Mouse (Mus musculus) midbrain, embryonic 12.5 days (tissue): ENCODE results near the gene Ctf2. TPM values are rescaled to one million over a fixed set of nuclear protein-coding genes. Genes with fewer than 3 reads are reported as not detected.
"Not testable (repeated sequence)": the region's sequence is repeated elsewhere in the genome, so short reads cannot be mapped to it uniquely, and the experiment has no call there.

Source experiments
- ATAC-seq: fragments of 200-750 bp; cut with Nextera tagmentation; 2 replicates; pipeline ENCODE4 v1.8.0; 2017; ENCODE audit warnings: low read depth, moderate TSS enrichment, moderate library complexity; ENCODE audit not compliant: low FRiP score
- H3K27ac ChIP-seq: fragments of 300-500 bp; sonication (generic); replicated peaks from 2 replicates; pipeline ENCODE4 v1.5.1; 2016; ENCODE audit warnings: mild to moderate bottlenecking
- H3K27me3 ChIP-seq: fragments of 300-500 bp; sonication (generic); 2 replicates; pipeline ENCODE4 v1.6.1; 2016; ENCODE audit warnings: mild to moderate bottlenecking
- H3K36me3 ChIP-seq: fragments of 300-500 bp; sonication (generic); 2 replicates; pipeline ENCODE4 v1.6.1; 2016
- H3K4me1 ChIP-seq: fragments of 300-500 bp; sonication (generic); 2 replicates; pipeline ENCODE4 v1.6.1; 2016
- H3K4me2 ChIP-seq: fragments of 300-500 bp; sonication (generic); replicated peaks from 2 replicates; pipeline ENCODE4 v1.6.1; 2016; ENCODE audit warnings: mild to moderate bottlenecking, moderate library complexity
- H3K4me3 ChIP-seq: fragments of 300-500 bp; sonication (generic); 2 replicates; pipeline ENCODE4 v1.5.1; 2016; ENCODE audit warnings: mild to moderate bottlenecking
- H3K9ac ChIP-seq: fragments of 300-500 bp; sonication (generic); replicated peaks from 2 replicates; pipeline ENCODE4 v1.6.1; 2016; ENCODE audit warnings: mild to moderate bottlenecking, moderate library complexity
- H3K9me3 ChIP-seq: fragments of 300-500 bp; sonication (generic); 2 replicates; pipeline ENCODE4 v1.6.1; 2016; ENCODE audit warnings: mild to moderate bottlenecking
- WGBS: fragments of 180-500 bp; shearing (Covaris S2); methylation state at CpG from one replicate; pipeline ENCODE4 v1.1.7; 2016; 5-methylcytosine and 5-hydroxymethylcytosine counted together
- polyA plus RNA-seq: library from polyadenylated mRNA; unstranded; fragments of >200 nt; fragmentation: Nextera tagmentation; extraction: Ambion mirVana; gene quantifications from 2 replicates; pipeline ENCODE4 v1.2.1, GENCODE M21; 2016

The Ctf2 gene
- polyA plus RNA-seq = 0.13 and 0.21 TPM in 2 replicates

DNA sequence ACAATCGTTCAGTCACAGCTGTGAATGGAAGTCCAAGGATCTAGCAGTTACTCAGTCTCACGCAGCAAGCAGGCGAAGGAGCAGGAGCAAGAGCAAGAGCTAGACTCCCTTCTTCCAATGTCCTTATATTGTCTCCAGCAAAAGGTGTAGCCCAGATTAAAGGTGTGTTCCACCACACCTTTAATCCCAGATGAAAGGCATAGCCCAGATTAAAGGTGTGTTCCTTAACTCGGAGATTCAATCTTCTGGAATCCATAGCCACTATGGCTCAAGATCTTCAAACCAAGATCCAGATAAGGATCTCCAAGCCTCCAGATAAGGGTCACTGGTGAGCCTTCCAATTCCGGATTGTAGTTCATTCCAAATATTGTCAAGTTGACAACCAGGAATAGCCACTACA, at the start of gene Ctf2:
TSS of gene Ctf2 (minus strand) at position 101 of the 400 bp plus-strand sequence.
- not testable (repeated sequence) for H3K27ac ChIP-seq, ATAC-seq, H3K36me3 ChIP-seq, H3K4me3 ChIP-seq, H3K4me2 ChIP-seq, H3K9me3 ChIP-seq, H3K4me1 ChIP-seq, H3K27me3 ChIP-seq, H3K9ac ChIP-seq
- WGBS = no CpG with 5 or more reads among the region's 5 CpGs

DNA sequence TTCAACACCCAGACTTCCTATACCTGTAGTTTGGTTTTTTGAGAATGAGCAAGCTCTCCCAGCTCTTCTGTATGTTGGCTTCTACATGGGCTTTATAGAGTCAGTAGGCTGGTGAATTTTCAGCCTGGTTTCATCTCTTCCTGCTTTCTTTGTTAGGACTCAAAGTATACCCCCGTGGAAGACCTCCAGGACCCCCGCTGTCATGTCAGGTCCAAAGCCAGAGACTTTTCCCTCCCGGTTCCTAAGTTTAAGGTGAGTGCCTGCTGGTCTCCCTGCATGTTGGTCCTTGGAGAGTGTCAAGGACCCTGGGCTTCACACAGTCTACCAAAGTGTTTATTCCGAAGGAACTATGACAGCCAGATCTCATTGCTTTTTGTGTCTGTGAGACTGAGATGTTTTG, 46.4 kb upstream of the Ctf2 start:
- H3K4me1 ChIP-seq = peaks cover 14% of the 10 kb centered on the region
- no peak for ATAC-seq
- 83% methylated on average over 4 of the region's 4 CpGs for WGBS
- peak overlapping the region; percentile 99 for H3K4me3 ChIP-seq
- peaks cover 49% of the 10 kb centered on the region for H3K36me3 ChIP-seq
- H3K27me3 ChIP-seq = no peaks in the 10 kb centered on the region
- H3K9me3 ChIP-seq = no peaks in the 10 kb centered on the region
- H3K27ac ChIP-seq = 0 out of 2 replicates have a peak overlapping the region, but pooled peaks have one; percentile 97
- H3K9ac ChIP-seq = peak overlapping the region; percentile 95
- H3K4me2 ChIP-seq = peak overlapping the region; percentile 80

DNA sequence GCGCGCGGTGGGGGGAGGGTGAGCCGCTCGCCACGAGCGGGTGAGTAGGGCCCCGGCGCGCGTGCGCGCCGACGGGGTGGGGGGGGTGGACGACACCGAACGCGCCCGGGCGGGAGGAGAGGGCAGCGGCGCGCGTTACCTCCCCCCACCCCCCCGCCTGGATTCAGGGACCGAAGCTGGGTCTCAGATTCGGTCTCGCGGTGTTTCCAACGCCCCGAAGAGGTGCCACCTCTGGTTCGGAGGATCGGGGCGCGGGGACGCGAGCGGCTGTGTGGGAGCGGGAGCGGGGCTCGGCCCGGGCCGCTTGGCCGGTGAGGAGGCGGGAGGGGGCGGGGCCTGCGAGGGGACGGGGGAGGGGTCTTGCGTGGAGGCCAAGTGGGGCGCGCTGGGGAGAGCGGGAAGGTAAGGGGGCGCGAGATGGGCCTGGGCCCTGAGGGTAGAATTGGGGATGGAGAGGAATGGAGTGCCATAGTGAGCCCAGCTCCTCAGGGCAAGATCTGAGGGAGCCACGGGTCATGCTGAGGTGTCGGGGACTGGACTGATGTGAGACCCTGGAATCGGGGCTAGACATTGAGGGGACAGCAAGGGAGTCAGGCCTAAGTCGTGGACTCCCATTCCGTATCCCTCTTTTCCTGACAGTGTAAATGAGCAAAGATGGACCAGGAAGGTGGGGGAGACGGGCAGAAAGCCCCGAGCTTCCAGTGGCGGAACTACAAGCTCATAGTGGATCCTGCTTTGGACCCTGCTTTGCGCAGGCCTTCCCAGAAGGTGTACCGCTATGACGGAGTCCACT, 45.7 kb upstream of the Ctf2 start:
- peak overlapping the region; percentile 80 for H3K4me2 ChIP-seq
- no peaks in the 10 kb centered on the region for H3K27me3 ChIP-seq
- peak overlapping the region; percentile 99 for H3K4me3 ChIP-seq
- H3K9me3 ChIP-seq = no peaks in the 10 kb centered on the region
- H3K36me3 ChIP-seq = peaks cover 43% of the 10 kb centered on the region
- peak overlapping the region; percentile 95 for H3K9ac ChIP-seq
- 3% methylated on average over 57 of the region's 66 CpGs for WGBS
- peaks cover 14% of the 10 kb centered on the region for H3K4me1 ChIP-seq
- peak; percentile 53 for ATAC-seq
- peak overlapping the region; percentile 97 for H3K27ac ChIP-seq

DNA sequence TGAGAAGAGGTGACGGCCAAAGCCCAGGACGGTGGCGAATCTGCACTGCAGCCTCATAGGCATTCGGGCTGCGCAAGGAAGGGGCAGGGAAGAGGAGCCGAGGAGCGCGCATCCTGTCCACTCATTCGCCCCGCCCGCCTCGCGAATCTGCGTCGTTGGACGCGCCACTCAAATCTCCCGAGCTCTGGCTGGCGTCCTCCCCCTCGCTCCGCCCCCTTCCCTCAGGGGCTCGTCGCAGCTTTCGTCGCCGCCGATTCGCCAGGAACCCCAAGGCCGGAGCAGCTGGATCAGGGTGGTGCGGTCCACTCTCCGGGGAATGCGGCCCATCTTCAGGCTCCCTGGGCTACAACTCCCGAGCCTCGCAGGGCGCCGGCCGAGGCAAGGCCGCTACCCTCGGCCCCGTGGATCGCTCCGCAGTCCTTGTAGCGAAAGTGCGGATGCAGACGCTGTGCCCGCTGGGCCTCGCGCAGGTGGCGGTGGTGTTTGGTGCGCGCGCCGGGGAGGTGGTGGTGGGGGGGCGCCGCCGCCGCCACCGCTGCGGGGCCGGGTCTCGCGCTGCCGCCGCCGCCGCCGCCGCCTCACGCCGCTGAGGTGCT, 45.0 kb upstream of the Ctf2 start:
- H3K4me1 ChIP-seq = peaks cover 14% of the 10 kb centered on the region
- no peaks in the 10 kb centered on the region for H3K27me3 ChIP-seq
- no peaks in the 10 kb centered on the region for H3K9me3 ChIP-seq
- peak; percentile 93 for ATAC-seq
- H3K36me3 ChIP-seq = peaks cover 36% of the 10 kb centered on the region
- peak overlapping the region; percentile 97 for H3K27ac ChIP-seq
- peak overlapping the region; percentile 95 for H3K9ac ChIP-seq
- peak overlapping the region; percentile 99 for H3K4me3 ChIP-seq
- peak overlapping the region; percentile 80 for H3K4me2 ChIP-seq
- WGBS = 2% methylated on average over 53 of the region's 70 CpGs

DNA sequence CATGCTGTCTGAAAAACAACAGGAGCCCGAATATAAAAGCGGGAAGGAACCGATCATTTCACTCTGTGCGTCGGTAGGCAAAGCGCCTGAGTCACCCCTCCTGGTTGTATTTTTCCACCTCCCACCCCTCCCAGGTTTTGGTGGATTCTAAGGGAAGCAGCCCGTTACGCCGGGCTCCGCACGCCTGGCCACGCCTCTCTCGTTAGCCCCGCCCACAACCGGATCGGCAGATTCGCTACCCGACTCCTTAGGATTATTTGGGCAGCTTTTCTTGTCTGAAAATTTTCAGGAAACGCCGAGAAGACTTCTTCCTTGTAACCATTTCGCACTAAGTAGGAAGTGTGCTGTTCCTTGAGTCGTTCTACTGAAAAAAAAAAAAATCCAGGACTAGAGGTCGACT, 44.5 kb upstream of the Ctf2 start, which contains the start of gene Setd1a:
TSS of gene Setd1a (plus strand) at position 245 of the 400 bp plus-strand sequence.
- Histone ChIP-seq H3K4me2 (peak within 1 kb of the TSS; percentile 80), H3K27ac (peak within 1 kb of the TSS; percentile 97), H3K9me3 (no peaks in the 10 kb centered on the region), H3K9ac (peak within 1 kb of the TSS; percentile 95), H3K4me1 (peaks cover 14% of the 10 kb centered on the region), H3K27me3 (no peaks in the 10 kb centered on the region), H3K36me3 (peaks cover 31% of the 10 kb centered on the region), H3K4me3 (peak within 1 kb of the TSS; percentile 99)
- WGBS = under 1% methylated on average over 23 of the region's 23 CpGs
- peak; percentile 70 for ATAC-seq

DNA sequence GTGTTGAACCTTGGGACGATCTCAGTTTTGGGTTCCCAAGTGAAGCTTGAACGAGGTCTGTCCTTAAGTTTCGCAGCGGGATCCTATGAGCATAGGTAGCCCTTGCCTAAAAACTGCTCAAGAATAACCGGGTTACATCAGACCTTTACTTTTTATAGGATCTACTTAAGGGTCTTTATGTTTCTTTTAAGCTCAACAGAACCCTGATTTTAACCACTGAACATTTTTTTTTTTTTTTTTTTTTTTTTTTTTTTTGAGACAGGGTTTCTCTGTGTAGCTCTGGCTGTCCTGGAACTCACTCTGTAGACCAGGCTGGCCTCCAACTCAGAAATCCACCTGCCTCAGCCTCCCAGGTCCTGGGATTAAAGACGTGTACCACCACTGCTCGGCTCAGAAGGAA, 43.9 kb upstream of the Ctf2 start:
- not testable (repeated sequence) for H3K9me3 ChIP-seq, ATAC-seq, H3K27me3 ChIP-seq
- H3K9ac ChIP-seq = peak overlapping the region; percentile 95
- H3K27ac ChIP-seq = peak overlapping the region; percentile 97
- H3K36me3 ChIP-seq = peaks cover 25% of the 10 kb centered on the region
- H3K4me3 ChIP-seq = peak overlapping the region; percentile 99
- peaks cover 19% of the 10 kb centered on the region for H3K4me1 ChIP-seq
- H3K4me2 ChIP-seq = peak overlapping the region; percentile 80
- WGBS = 76% methylated on average over 7 of the region's 7 CpGs

DNA sequence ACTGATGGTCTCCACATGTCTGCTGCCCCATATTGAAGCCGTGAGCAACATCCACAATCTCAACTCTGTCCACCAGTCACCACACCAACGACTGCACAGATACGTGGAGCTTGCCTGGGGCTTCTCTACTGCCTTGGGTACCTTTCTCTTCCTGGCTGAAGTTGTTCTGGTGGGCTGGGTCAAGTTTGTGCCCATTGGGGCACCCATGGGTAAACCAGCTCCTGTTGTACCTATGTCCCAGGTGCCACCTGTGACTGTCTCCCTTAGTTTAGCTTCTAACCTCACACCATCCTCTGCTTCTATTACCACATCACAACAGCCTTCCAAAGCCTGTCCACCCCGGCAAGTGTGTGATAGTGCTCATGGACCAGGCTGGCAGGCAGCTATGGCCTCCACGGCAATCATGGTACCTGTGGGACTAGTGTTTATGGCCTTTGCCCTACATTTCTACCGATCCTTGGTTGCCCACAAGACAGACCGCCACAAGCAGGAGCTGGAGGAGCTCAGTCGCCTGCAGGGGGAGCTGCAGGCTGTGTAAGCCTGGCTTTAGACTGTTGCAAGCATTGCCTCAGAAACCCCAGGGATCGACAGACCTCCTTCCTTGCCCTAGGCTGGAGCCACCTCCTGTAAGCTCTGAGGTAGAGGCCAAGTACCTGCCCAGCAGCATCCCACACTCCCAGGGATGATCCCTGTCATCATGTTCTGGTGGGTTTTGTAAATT, 41.9 kb upstream of the Ctf2 start:
- Histone ChIP-seq H3K27me3 (no peaks in the 10 kb centered on the region), H3K4me1 (peaks cover 39% of the 10 kb centered on the region), H3K36me3 (peaks cover 5% of the 10 kb centered on the region; the same call in 1 of the 2 replicates), H3K4me2 (no peak overlapping the region), H3K4me3 (no peak overlapping the region), H3K9me3 (no peaks in the 10 kb centered on the region), H3K9ac (no peak overlapping the region), H3K27ac (no peak overlapping the region)
- no peak for ATAC-seq
- WGBS = 46% methylated on average over 9 of the region's 9 CpGs

DNA sequence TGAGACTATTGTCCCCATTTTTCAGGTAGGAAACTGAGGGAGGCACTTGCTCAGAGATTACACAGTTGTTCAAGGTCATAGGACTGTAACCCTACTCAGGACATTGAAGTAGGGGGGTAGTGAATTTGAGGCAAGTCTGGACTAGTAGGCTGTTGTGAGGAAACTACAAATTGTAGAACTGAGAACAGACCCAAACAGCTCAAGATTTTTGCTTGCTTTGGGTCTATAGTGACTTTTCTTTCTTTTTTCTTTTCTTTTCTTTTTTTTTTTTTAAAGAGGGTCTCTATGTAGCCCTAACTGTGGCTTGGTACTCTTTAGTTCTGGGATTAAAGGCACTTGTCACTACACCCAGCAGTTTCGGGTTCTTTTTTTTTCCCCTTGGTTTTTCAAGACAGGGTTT, 40.6 kb upstream of the Ctf2 start:
- no peaks in the 10 kb centered on the region for H3K27me3 ChIP-seq
- no peaks in the 10 kb centered on the region for H3K9me3 ChIP-seq
- no peak overlapping the region for H3K27ac ChIP-seq
- WGBS = 84% methylated on average over 1 of the region's 1 CpGs
- ATAC-seq = no peak
- H3K36me3 ChIP-seq = peaks cover 10% of the 10 kb centered on the region
- H3K4me3 ChIP-seq = no peak overlapping the region
- no peak overlapping the region for H3K9ac ChIP-seq
- peaks cover 36% of the 10 kb centered on the region for H3K4me1 ChIP-seq
- H3K4me2 ChIP-seq = no peak overlapping the region

DNA sequence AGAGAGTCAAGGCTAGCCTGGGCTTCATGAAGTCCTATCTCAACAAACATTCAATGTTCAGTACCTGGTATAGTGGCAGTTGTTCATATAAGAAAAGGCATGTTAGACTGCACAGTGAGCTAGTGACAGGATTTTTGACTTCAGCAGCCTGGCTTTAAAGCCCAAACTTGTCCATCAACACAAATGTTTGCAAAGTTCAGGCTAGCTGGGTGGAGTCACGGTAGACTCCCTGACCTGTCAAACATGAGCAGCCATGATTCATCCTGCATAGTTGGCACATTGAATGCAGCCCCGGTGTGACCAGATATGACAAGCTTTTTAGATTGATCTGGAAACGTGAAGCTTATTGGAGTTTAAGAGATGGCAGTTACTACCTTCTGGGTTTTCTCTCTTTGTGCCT, 40.1 kb upstream of the Ctf2 start:
- Histone ChIP-seq H3K4me2 (no peak overlapping the region), H3K36me3 (peaks cover 14% of the 10 kb centered on the region), H3K9ac (no peak overlapping the region), H3K4me1 (peaks cover 36% of the 10 kb centered on the region), H3K27ac (no peak overlapping the region), H3K27me3 (no peaks in the 10 kb centered on the region), H3K9me3 (no peaks in the 10 kb centered on the region), H3K4me3 (no peak overlapping the region)
- no peak for ATAC-seq
- WGBS = 90% methylated on average over 3 of the region's 3 CpGs

DNA sequence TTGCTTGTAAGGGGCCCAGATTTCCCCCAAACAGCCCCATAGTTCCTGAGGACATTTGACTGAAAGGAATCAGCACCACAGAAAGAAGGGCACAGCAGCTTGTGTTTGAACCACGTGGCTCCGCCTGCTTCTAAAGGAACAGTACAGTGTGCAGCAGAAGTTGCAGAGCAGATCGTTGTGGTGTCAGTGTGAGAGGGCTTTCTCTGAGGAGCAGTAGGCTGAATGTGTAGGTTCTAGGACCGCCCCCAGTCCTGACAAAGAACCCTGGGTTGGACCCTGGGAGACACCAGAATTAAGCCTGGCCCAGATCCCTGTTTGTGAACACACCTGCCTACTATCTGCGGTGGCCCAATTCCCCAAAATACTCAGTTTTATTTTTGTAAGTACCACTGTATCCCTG, 39.3 kb upstream of the Ctf2 start:
- H3K4me1 ChIP-seq = peaks cover 36% of the 10 kb centered on the region
- ATAC-seq = no peak
- H3K9ac ChIP-seq = no peak overlapping the region
- no peak overlapping the region for H3K4me3 ChIP-seq
- H3K27me3 ChIP-seq = no peaks in the 10 kb centered on the region
- H3K36me3 ChIP-seq = peaks cover 23% of the 10 kb centered on the region
- H3K27ac ChIP-seq = no peak overlapping the region
- H3K9me3 ChIP-seq = no peaks in the 10 kb centered on the region
- H3K4me2 ChIP-seq = no peak overlapping the region
- 82% methylated on average over 5 of the region's 5 CpGs for WGBS

DNA sequence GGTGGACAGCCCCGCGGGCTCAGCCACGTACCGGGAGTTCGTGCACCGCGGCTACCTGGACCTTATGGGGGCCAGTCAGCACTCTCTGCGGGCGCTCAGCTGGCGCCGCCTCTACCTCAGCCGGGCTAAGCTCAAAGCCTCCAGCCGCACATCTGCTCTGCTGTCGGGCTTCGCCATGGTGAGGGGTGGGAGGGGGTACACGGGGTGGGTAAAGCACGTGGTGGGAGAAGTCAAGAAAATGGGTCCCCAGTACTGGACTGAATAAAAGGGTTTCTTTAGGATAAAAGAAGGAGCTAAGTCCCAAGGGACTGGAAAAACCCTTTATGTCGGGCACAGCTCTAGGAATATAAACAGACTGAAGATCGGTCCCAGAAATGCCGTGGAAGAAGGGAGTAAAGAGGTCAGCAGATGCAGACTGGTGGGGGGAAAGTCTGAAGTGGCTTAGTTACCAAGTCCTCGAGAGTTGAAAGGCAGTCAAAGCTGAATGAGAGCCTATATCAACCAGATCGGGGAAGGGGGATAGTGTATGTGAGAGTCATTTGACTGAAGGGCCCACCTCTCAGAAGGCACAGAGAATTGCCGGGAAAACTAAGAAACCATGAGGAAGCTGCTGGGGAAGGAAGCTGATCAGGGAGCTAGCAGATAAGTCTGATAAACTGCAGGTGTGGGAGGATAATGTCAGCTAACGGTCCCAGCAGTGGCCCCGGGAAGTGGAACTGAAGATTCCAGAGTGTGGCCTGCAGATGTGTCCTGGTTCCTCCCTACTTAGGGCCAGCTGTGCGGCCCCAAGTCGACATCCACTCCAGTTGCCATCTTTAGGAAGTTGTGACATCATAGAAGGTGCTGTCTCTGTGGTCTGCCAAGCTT, 38.3 kb upstream of the Ctf2 start:
- peak; percentile 21 for ATAC-seq
- H3K4me2 ChIP-seq = peak overlapping the region; percentile 80
- H3K36me3 ChIP-seq = peaks cover 33% of the 10 kb centered on the region
- H3K9me3 ChIP-seq = no peaks in the 10 kb centered on the region
- 4% methylated on average over 27 of the region's 27 CpGs for WGBS
- H3K9ac ChIP-seq = peak overlapping the region; percentile 67
- peaks cover 36% of the 10 kb centered on the region for H3K4me1 ChIP-seq
- H3K27ac ChIP-seq = peak overlapping the region; percentile 69
- no peaks in the 10 kb centered on the region for H3K27me3 ChIP-seq
- peak overlapping the region; percentile 48 for H3K4me3 ChIP-seq
